Mouse (Mus musculus): ENCODE measurements around the gene Syt1.

Gene Syt1

GRCm38 (mm10) chr10:108638095-108638494 is 372.7 kb downstream of the Syt1 start:
- no peak for DNase-seq

GRCm38 (mm10) chr10:108636086-108636485 is 374.7 kb downstream of the Syt1 start:
- no peak for DNase-seq

GRCm38 (mm10) chr10:108635616-108636015 is 375.2 kb downstream of the Syt1 start:
- no peak for DNase-seq

- DNase-seq: peak; percentile 31
These were observed 379.9 kb downstream of the Syt1 start for GRCm38 (mm10) chr10:108630841-108631240.

- DNase-seq: no peak
These were observed 384.4 kb downstream of the Syt1 start for GRCm38 (mm10) chr10:108626404-108626803.

GRCm38 (mm10) chr10:108623002-108623401 is 387.8 kb downstream of the Syt1 start:
- no peak for DNase-seq

- DNase-seq: no peak
These were observed 390.9 kb downstream of the Syt1 start for GRCm38 (mm10) chr10:108619861-108620260.

GRCm38 (mm10) chr10:108619217-108619616 is 391.6 kb downstream of the Syt1 start:
- DNase-seq: no peak

- DNase-seq: no peak
These were observed 400.6 kb downstream of the Syt1 start for GRCm38 (mm10) chr10:108610057-108610644.

GRCm38 (mm10) chr10:108601672-108602412 is 408.9 kb downstream of the Syt1 start:
- DNase-seq: no peak

GRCm38 (mm10) chr10:108600693-108601092 is 410.1 kb downstream of the Syt1 start:
- DNase-seq: peak; percentile 75

GRCm38 (mm10) chr10:108597385-108597784 is 413.4 kb downstream of the Syt1 start:
- no peak for DNase-seq

- DNase-seq: no peak
These were observed 414.4 kb downstream of the Syt1 start for GRCm38 (mm10) chr10:108596162-108596927.

GRCm38 (mm10) chr10:108589355-108589754 is 421.4 kb downstream of the Syt1 start:
- no peak for DNase-seq

- peak; percentile 85 for DNase-seq
These were observed 421.9 kb downstream of the Syt1 start for GRCm38 (mm10) chr10:108588924-108589323.

GRCm38 (mm10) chr10:108583694-108584093 is 427.1 kb downstream of the Syt1 start:
- no peak for DNase-seq

- DNase-seq: no peak
These were observed 428.4 kb downstream of the Syt1 start for GRCm38 (mm10) chr10:108582397-108582730.

- no peak for DNase-seq
These were observed 429.0 kb downstream of the Syt1 start for GRCm38 (mm10) chr10:108581555-108582396.

- no peak for DNase-seq
These were observed 429.9 kb downstream of the Syt1 start for GRCm38 (mm10) chr10:108580786-108581420.

GRCm38 (mm10) chr10:108579396-108579795 is 431.4 kb downstream of the Syt1 start:
- peak; percentile 60 for DNase-seq

GRCm38 (mm10) chr10:108577611-108578010 is 433.2 kb downstream of the Syt1 start:
- no peak for DNase-seq

- no peak for DNase-seq
These were observed 438.0 kb downstream of the Syt1 start for GRCm38 (mm10) chr10:108572764-108573163.
